Mouse (Mus musculus): ENCODE results near the gene Yipf1.

DNA sequence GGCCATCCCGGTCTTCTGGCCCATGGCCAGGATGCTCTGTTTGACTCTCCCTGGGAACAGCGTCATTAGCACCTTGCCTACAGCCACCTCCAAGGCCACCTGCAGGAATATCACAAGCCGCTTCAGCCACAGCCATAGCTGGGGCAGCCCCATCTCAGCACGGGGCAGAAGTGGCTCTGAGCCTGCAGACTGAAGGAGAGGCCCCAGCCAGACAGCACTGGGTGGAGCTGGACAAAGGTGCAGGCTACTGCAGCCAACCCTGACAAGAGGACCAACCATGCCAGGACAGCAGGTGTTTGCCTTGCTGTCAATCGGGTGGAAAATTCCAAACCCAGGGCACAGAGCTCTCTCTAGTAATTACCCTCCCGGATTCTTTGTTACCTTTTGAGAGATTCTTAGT, 7.2 kb upstream of the Yipf1 start, which contains the start of gene Dio1:
- TF ChIP-seq POLR2A (IDR thresholded peaks at IDR 0.05; ENCODE audit: borderline replicate concordance, control insufficient read depth, low read depth, low read length): no peak
- no peak for TF ChIP-seq CTCF (IDR thresholded peaks at IDR 0.05; ENCODE audit: control insufficient read depth, insufficient read depth, low read length)
